ENCODE assay signal across 8 mouse cellular contexts in genomic region chr15:77344127-77345125, GRCm38 (mm10). TPM values are rescaled to one million over a fixed set of nuclear protein-coding genes. Genes with fewer than 3 reads are reported as not detected.
DNase-seq lines count a peak whose midpoint lies in the region; ATAC-seq and TF ChIP-seq lines count a peak whose summit lies in the region.

No protein-coding gene starts in this region.

- DNase-seq in lung, postnatal 25 days (ENCODE audit: low spot score): no peak
- DNase-seq in forebrain, postnatal 0 days: no peak
- no peak for DNase-seq in spleen, adult 12 weeks (ENCODE audit: low spot score)
- DNase-seq in gastrocnemius, postnatal 4 days (ENCODE audit: low spot score in 2 of 2): no peak
- no peak for DNase-seq in urinary bladder, postnatal 25 days (ENCODE audit: low spot score)

- no peaks in the 10 kb centered on the region for H3K9me3 ChIP-seq in lung, embryonic 15.5 days
- no peaks in the 10 kb centered on the region for H3K9me3 ChIP-seq in forebrain, postnatal 0 days (ENCODE audit: low read length)
- H3K9me3 ChIP-seq in limb, embryonic 12.5 days: no peaks in the 10 kb centered on the region
- H3K9me3 ChIP-seq in stomach, embryonic 15.5 days: no peaks in the 10 kb centered on the region

- no peak for TF ChIP-seq CTCF in forebrain, postnatal 0 days (IDR thresholded peaks at IDR 0.05; ENCODE audit: low read depth)

- ATAC-seq in lung, embryonic 15.5 days (ENCODE audit: borderline replicate concordance, extremely low read depth, low FRiP score, low TSS enrichment): peak; percentile 32; the same call in 1 of the 2 replicates
- no peak for ATAC-seq in forebrain, postnatal 0 days
- no peak for ATAC-seq in limb, embryonic 12.5 days (ENCODE audit: insufficient number of reproducible peaks, insufficient read depth, low FRiP score, low TSS enrichment, low read depth)
- ATAC-seq in stomach, embryonic 15.5 days (ENCODE audit: insufficient read depth, low FRiP score, low read depth): peak; percentile 41; the same call in 1 of the 2 replicates

- no peaks in the 10 kb centered on the region for H3K36me3 ChIP-seq in lung, embryonic 15.5 days
- H3K36me3 ChIP-seq in forebrain, postnatal 0 days (ENCODE audit: insufficient read depth): no peaks in the 10 kb centered on the region
- H3K36me3 ChIP-seq in limb, embryonic 12.5 days: no peaks in the 10 kb centered on the region
- H3K36me3 ChIP-seq in stomach, embryonic 15.5 days: no peaks in the 10 kb centered on the region

- H3K9ac ChIP-seq in lung, embryonic 15.5 days: no peak overlapping the region
- H3K9ac ChIP-seq in forebrain, postnatal 0 days: no peak overlapping the region
- H3K9ac ChIP-seq in limb, embryonic 12.5 days (replicated peaks): peak overlapping the region; percentile 51
- H3K9ac ChIP-seq in stomach, embryonic 15.5 days: no peak overlapping the region

- H3K4me3 ChIP-seq in lung, embryonic 15.5 days: peak overlapping the region; percentile 25
- H3K4me3 ChIP-seq in forebrain, postnatal 0 days (ENCODE audit: low read depth, low read length): no peak overlapping the region
- 0 out of 2 replicates have a peak overlapping the region, but pooled peaks have one; percentile 24 for H3K4me3 ChIP-seq in limb, embryonic 12.5 days (replicated peaks)
- peak overlapping the region; percentile 12 for H3K4me3 ChIP-seq in stomach, embryonic 15.5 days (replicated peaks)

- peak overlapping the region; percentile 86 for H3K27ac ChIP-seq in lung, embryonic 15.5 days
- no peak overlapping the region for H3K27ac ChIP-seq in forebrain, postnatal 0 days (ENCODE audit: low read depth, low read length)
- peak overlapping the region; percentile 85 for H3K27ac ChIP-seq in limb, embryonic 12.5 days
- peak overlapping the region; percentile 82 for H3K27ac ChIP-seq in stomach, embryonic 15.5 days

- peak overlapping the region; percentile 63 for H3K4me2 ChIP-seq in lung, embryonic 15.5 days
- peak overlapping the region; percentile 44; the same call in 1 of the 2 replicates for H3K4me2 ChIP-seq in forebrain, postnatal 0 days (ENCODE audit: low read depth)
- peak overlapping the region; percentile 54 for H3K4me2 ChIP-seq in limb, embryonic 12.5 days
- H3K4me2 ChIP-seq in stomach, embryonic 15.5 days: peak overlapping the region; percentile 47

- H3K4me1 ChIP-seq in lung, embryonic 15.5 days: peaks cover 26% of the 10 kb centered on the region
- H3K4me1 ChIP-seq in forebrain, postnatal 0 days (ENCODE audit: insufficient read depth): peaks cover 6% of the 10 kb centered on the region; the same call in 1 of the 2 replicates
- H3K4me1 ChIP-seq in limb, embryonic 12.5 days (replicated peaks): peaks cover 26% of the 10 kb centered on the region
- H3K4me1 ChIP-seq in stomach, embryonic 15.5 days: peaks cover 22% of the 10 kb centered on the region

- no peaks in the 10 kb centered on the region for H3K27me3 ChIP-seq in lung, embryonic 15.5 days
- H3K27me3 ChIP-seq in forebrain, postnatal 0 days (ENCODE audit: insufficient read depth, low read length): no peaks in the 10 kb centered on the region
- H3K27me3 ChIP-seq in limb, embryonic 12.5 days: no peaks in the 10 kb centered on the region
- H3K27me3 ChIP-seq in stomach, embryonic 15.5 days (replicated peaks): no peaks in the 10 kb centered on the region

- 32% methylated on average over 17 of the region's 17 CpGs for WGBS in lung, embryonic 15.5 days
- WGBS in forebrain, postnatal 0 days: 54% methylated on average over 17 of the region's 17 CpGs
- 21% methylated on average over 17 of the region's 17 CpGs for WGBS in limb, embryonic 12.5 days
- WGBS in stomach, embryonic 15.5 days: 35% methylated on average over 17 of the region's 17 CpGs

RNA-seq across cellular contexts. Expression of gene Rbfox2, which starts 37.6 kb away (rescaled TPM):
- polyA plus RNA-seq in lung, embryonic 15.5 days (2015; fragmentation: Nextera tagmentation; extraction: Ambion mirVana): 41.8 and 43.3 TPM in 2 replicates
- 391 and 470 TPM in 2 replicates for total RNA-seq in forebrain, postnatal 0 days (2014; rRNA removed)
- 105 and 135 TPM in 2 replicates for polyA plus RNA-seq in forebrain, postnatal 0 days (2015; fragmentation: Nextera tagmentation; extraction: Ambion mirVana)
- polyA plus RNA-seq in limb, embryonic 12.5 days (2016; fragmentation: Nextera tagmentation; extraction: Ambion mirVana): 78.4 and 79.3 TPM in 2 replicates
- 54.2 and 56.8 TPM in 2 replicates for polyA plus RNA-seq in stomach, embryonic 15.5 days (2015; fragmentation: Nextera tagmentation; extraction: Ambion mirVana)
- total RNA-seq in gastrocnemius, postnatal 4 days (2021): 100 to 1,000 TPM; 289 to 339 TPM

RNA-seq across cellular contexts. Expression of gene Apol7a, which starts 54.5 kb away (rescaled TPM):
- polyA plus RNA-seq in lung, embryonic 15.5 days (2015; fragmentation: Nextera tagmentation; extraction: Ambion mirVana): 0.09 TPM in 1 of 2 replicates, not detected in the other
- not detected in 2 replicates for total RNA-seq in forebrain, postnatal 0 days (2014; rRNA removed)
- not detected in 2 replicates for polyA plus RNA-seq in forebrain, postnatal 0 days (2015; fragmentation: Nextera tagmentation; extraction: Ambion mirVana)
- not detected in 2 replicates for polyA plus RNA-seq in limb, embryonic 12.5 days (2016; fragmentation: Nextera tagmentation; extraction: Ambion mirVana)
- 4.6 and 4.9 TPM in 2 replicates for polyA plus RNA-seq in stomach, embryonic 15.5 days (2015; fragmentation: Nextera tagmentation; extraction: Ambion mirVana)
- under 1 TPM; 0.69 to 0.86 TPM for total RNA-seq in gastrocnemius, postnatal 4 days (2021)

Comparison
In these comparisons a context has a peak if more than half of its experiments do, and no peak if none do; other contexts are left out.
1. ATAC-seq: peak in lung, embryonic 15.5 days (single experiment) and stomach, embryonic 15.5 days (single experiment); none in forebrain, postnatal 0 days (single experiment) and limb, embryonic 12.5 days (single experiment).
2. Peak in every context shown above with its lines, with median percentiles within 50 percentile points of each other: H3K4me2 ChIP-seq.